Mouse (Mus musculus) lung, adult 2 months (tissue): ENCODE measurements around the gene Wdr5.

Experiments used
- CTCF ChIP-seq: fragments of 200-500 bp; IDR thresholded peaks from 2 replicates; pipeline ENCODE4 v1.5.1; 2011; ENCODE audit warnings: mild to moderate bottlenecking, low read length, control low read depth; ENCODE audit not compliant: insufficient read depth
- POLR2A ChIP-seq: fragments of 200-500 bp; IDR thresholded peaks from 2 replicates; pipeline ENCODE4 v1.6.1; 2011; ENCODE audit warnings: low read depth, mild to moderate bottlenecking, control low read depth, low read length, borderline replicate concordance; ENCODE audit errors: extremely low read depth

DNA sequence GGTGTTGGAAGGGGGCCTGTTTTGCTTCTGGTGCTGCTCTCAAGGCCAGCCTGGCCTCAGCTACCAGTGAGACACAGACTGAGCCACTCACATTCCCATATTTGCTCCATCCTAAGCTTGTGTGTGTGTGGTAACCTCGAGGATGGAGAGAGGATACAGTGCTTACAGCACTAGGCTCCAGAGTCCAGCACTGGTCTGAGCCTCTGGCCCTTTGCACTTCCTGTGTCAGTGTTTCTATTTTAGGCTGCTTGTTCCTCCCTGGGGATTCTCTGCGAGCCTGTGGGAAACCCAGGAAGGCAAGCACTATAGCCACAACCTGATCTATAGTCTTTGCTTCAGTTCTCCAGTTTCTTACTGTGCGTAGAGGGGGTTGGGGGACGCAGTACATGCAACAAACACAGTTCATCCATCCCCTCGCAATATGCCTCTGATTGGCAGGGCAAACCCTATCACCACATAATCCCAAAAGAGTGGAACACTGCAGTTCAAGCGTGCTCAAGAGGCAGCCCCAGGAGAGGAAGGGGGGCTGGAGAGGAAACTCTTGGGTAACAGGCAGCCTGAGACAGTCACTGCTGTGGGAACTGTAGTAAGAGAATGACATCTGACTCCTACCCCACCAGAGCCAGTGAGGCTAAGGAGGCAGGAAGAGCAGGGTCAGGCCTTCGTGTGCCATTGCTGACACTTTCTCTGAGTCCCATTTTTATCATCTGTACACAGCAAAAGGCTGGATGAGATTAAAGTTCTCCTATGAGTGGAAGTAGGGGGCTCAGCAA is 10.7 kb upstream of the Wdr5 start:
- TF ChIP-seq CTCF (no peak), POLR2A (no peak)
